Mouse (Mus musculus): ENCODE measurements around the gene Gm12695. TPM values are rescaled to one million over a fixed set of nuclear protein-coding genes. Genes with fewer than 3 reads are reported as not detected.

Gene Gm12695
- polyA plus RNA-seq, 1 experiment from 2014 or later: not detected

- 51% methylated on average over 2 of the region's 2 CpGs for WGBS
- H3K4me1 ChIP-seq: peaks cover 4% of the 10 kb centered on the region; the same call in 1 of the 2 replicates
- no peak for DNase-seq (ENCODE audit: low spot score)
Observed at GRCm38 (mm10) chr4:96683474-96683873, 101.5 kb downstream of the Gm12695 start.

GRCm38 (mm10) chr4:96680966-96681365, 104.0 kb downstream of the Gm12695 start:
- H3K4me3 ChIP-seq: no peak overlapping the region
- peaks cover 4% of the 10 kb centered on the region; the same call in 1 of the 2 replicates for H3K4me1 ChIP-seq
- no peaks in the 10 kb centered on the region for H3K27me3 ChIP-seq (replicated peaks; ENCODE audit: low read depth, poor library complexity, severe bottlenecking)

More at GRCm38 (mm10) chr4:96683474-96683873, 101.5 kb downstream of the Gm12695 start:
- Histone ChIP-seq H3K4me3 (no peak overlapping the region), H3K9me3 (no peaks in the 10 kb centered on the region), H3K36me3 (replicated peaks) (no peaks in the 10 kb centered on the region), H3K27ac (replicated peaks) (no peak overlapping the region), H3K27me3 (replicated peaks; ENCODE audit: low read depth, poor library complexity, severe bottlenecking) (no peaks in the 10 kb centered on the region)

GRCm38 (mm10) chr4:96680233-96680632, 104.8 kb downstream of the Gm12695 start:
- no peak for DNase-seq (ENCODE audit: low spot score)
- Histone ChIP-seq H3K4me1 (peaks cover 4% of the 10 kb centered on the region; the same call in 1 of the 2 replicates), H3K27ac (replicated peaks) (no peak overlapping the region), H3K9me3 (no peaks in the 10 kb centered on the region), H3K27me3 (replicated peaks; ENCODE audit: low read depth, poor library complexity, severe bottlenecking) (no peaks in the 10 kb centered on the region), H3K36me3 (replicated peaks) (no peaks in the 10 kb centered on the region), H3K4me3 (no peak overlapping the region)
- WGBS: 17% methylated on average over 1 of the region's 1 CpGs

More at GRCm38 (mm10) chr4:96680966-96681365, 104.0 kb downstream of the Gm12695 start:
- H3K27ac ChIP-seq (replicated peaks): no peak overlapping the region
- no peaks in the 10 kb centered on the region for H3K9me3 ChIP-seq
- DNase-seq (ENCODE audit: low spot score): no peak
- H3K36me3 ChIP-seq (replicated peaks): no peaks in the 10 kb centered on the region

Other genes with a start within 250 kb of the Gm12695 start
- 4.4 and 5.2 TPM in 2 replicates for gene Cyp2j6, start 231.5 kb downstream of the Gm12695 start, polyA plus RNA-seq (2016; fragmentation: Nextera tagmentation; extraction: Ambion mirVana)
- 0.72 and 1.0 TPM in 2 replicates for gene Cyp2j9, start 193.6 kb downstream of the Gm12695 start, polyA plus RNA-seq (2016; fragmentation: Nextera tagmentation; extraction: Ambion mirVana)
- not detected in 2 replicates for gene Cyp2j5, start 121.0 kb downstream of the Gm12695 start, polyA plus RNA-seq (2016; fragmentation: Nextera tagmentation; extraction: Ambion mirVana)